Mouse (Mus musculus): ENCODE data around the gene Ube2c. TPM values are rescaled to one million over a fixed set of nuclear protein-coding genes. Genes with fewer than 3 reads are reported as not detected.
A peak's percentile ranks its signal among the peaks of the same experiment; 100 is the strongest.

Gene Ube2c
- polyA plus RNA-seq, 1 experiment: 371 TPM

- Histone ChIP-seq H3K36me3 (ENCODE audit: control insufficient read depth, insufficient read depth, low read length, poor library complexity, severe bottlenecking) (no peaks in the 10 kb centered on the region), H3K4me3 (ENCODE audit: low read depth, low read length) (no peak overlapping the region), H3K27ac (ENCODE audit: insufficient read depth, low read length) (no peak overlapping the region), H3K27me3 (ENCODE audit: control insufficient read depth, insufficient read depth, low read length, poor library complexity, severe bottlenecking) (no peaks in the 10 kb centered on the region), H3K9me3 (replicated peaks; ENCODE audit: control insufficient read depth, insufficient read depth, low read length, poor library complexity, severe bottlenecking) (no peaks in the 10 kb centered on the region), H3K9ac (ENCODE audit: low read depth, poor library complexity, severe bottlenecking) (no peak overlapping the region), H3K4me1 (ENCODE audit: control insufficient read depth, insufficient read depth, low read length) (peaks cover 9% of the 10 kb centered on the region)
- TF ChIP-seq EP300 (IDR thresholded peaks at IDR 0.05; ENCODE audit: insufficient read depth, low read depth, low read length): no peak
- TF ChIP-seq POLR2A (IDR thresholded peaks at IDR 0.05; ENCODE audit: insufficient read depth, low read length): no peak
- peak; percentile 13 for TF ChIP-seq CTCF (IDR thresholded peaks at IDR 0.05; ENCODE audit: low read depth, low read length)
Observed at GRCm38 (mm10) chr2:164783926-164784581, 14.4 kb downstream of the Ube2c start.

- no peak overlapping the region for H3K27ac ChIP-seq (ENCODE audit: insufficient read depth, low read length)
- H3K4me3 ChIP-seq (ENCODE audit: low read depth, low read length): peak overlapping the region; percentile 86
- no peaks in the 10 kb centered on the region for H3K9me3 ChIP-seq (replicated peaks; ENCODE audit: control insufficient read depth, insufficient read depth, low read length, poor library complexity, severe bottlenecking)
- H3K27me3 ChIP-seq (ENCODE audit: control insufficient read depth, insufficient read depth, low read length, poor library complexity, severe bottlenecking): no peaks in the 10 kb centered on the region
- TF ChIP-seq EP300 (IDR thresholded peaks at IDR 0.05; ENCODE audit: insufficient read depth, low read depth, low read length) (no peak), CTCF (IDR thresholded peaks at IDR 0.05; ENCODE audit: low read depth, low read length) (no peak), POLR2A (IDR thresholded peaks at IDR 0.05; ENCODE audit: insufficient read depth, low read length) (no peak)
- H3K9ac ChIP-seq (ENCODE audit: low read depth, poor library complexity, severe bottlenecking): peak overlapping the region; percentile 82
- no peaks in the 10 kb centered on the region for H3K36me3 ChIP-seq (ENCODE audit: control insufficient read depth, insufficient read depth, low read length, poor library complexity, severe bottlenecking)
- H3K4me1 ChIP-seq (ENCODE audit: control insufficient read depth, insufficient read depth, low read length): peaks cover 10% of the 10 kb centered on the region
Observed at GRCm38 (mm10) chr2:164784869-164785420, 15.2 kb downstream of the Ube2c start.

GRCm38 (mm10) chr2:164785481-164786387 lies 16.0 kb downstream of the Ube2c start, which contains the start of gene Snx21:
TSS of gene Snx21 (plus strand) at chr2:164785823.
- Histone ChIP-seq H3K4me1 (ENCODE audit: control insufficient read depth, insufficient read depth, low read length) (peaks cover 13% of the 10 kb centered on the region), H3K27me3 (ENCODE audit: control insufficient read depth, insufficient read depth, low read length, poor library complexity, severe bottlenecking) (no peaks in the 10 kb centered on the region), H3K36me3 (ENCODE audit: control insufficient read depth, insufficient read depth, low read length, poor library complexity, severe bottlenecking) (no peaks in the 10 kb centered on the region), H3K4me3 (ENCODE audit: low read depth, low read length) (peak within 1 kb of the TSS; percentile 86), H3K9ac (ENCODE audit: low read depth, poor library complexity, severe bottlenecking) (peak within 1 kb of the TSS; percentile 82), H3K27ac (ENCODE audit: insufficient read depth, low read length) (no peak within 1 kb of the TSS), H3K9me3 (replicated peaks; ENCODE audit: control insufficient read depth, insufficient read depth, low read length, poor library complexity, severe bottlenecking) (no peaks in the 10 kb centered on the region)
- TF ChIP-seq POLR2A (IDR thresholded peaks at IDR 0.05; ENCODE audit: insufficient read depth, low read length) (peak; percentile 15), CTCF (IDR thresholded peaks at IDR 0.05; ENCODE audit: low read depth, low read length) (no peak)

- H3K4me1 ChIP-seq (ENCODE audit: control insufficient read depth, insufficient read depth, low read length): peaks cover 13% of the 10 kb centered on the region
- H3K36me3 ChIP-seq (ENCODE audit: control insufficient read depth, insufficient read depth, low read length, poor library complexity, severe bottlenecking): no peaks in the 10 kb centered on the region
- H3K9ac ChIP-seq (ENCODE audit: low read depth, poor library complexity, severe bottlenecking): peak overlapping the region; percentile 82
- no peaks in the 10 kb centered on the region for H3K9me3 ChIP-seq (replicated peaks; ENCODE audit: control insufficient read depth, insufficient read depth, low read length, poor library complexity, severe bottlenecking)
- H3K27ac ChIP-seq (ENCODE audit: insufficient read depth, low read length): no peak overlapping the region
- TF ChIP-seq CTCF (IDR thresholded peaks at IDR 0.05; ENCODE audit: low read depth, low read length) (no peak), EP300 (IDR thresholded peaks at IDR 0.05; ENCODE audit: insufficient read depth, low read depth, low read length) (no peak), POLR2A (IDR thresholded peaks at IDR 0.05; ENCODE audit: insufficient read depth, low read length) (no peak)
- H3K4me3 ChIP-seq (ENCODE audit: low read depth, low read length): peak overlapping the region; percentile 86
- H3K27me3 ChIP-seq (ENCODE audit: control insufficient read depth, insufficient read depth, low read length, poor library complexity, severe bottlenecking): no peaks in the 10 kb centered on the region
Observed at GRCm38 (mm10) chr2:164786388-164786885, 16.7 kb downstream of the Ube2c start.

- Histone ChIP-seq H3K9me3 (replicated peaks; ENCODE audit: control insufficient read depth, insufficient read depth, low read length, poor library complexity, severe bottlenecking) (no peaks in the 10 kb centered on the region), H3K27ac (ENCODE audit: insufficient read depth, low read length) (no peak overlapping the region), H3K4me1 (ENCODE audit: control insufficient read depth, insufficient read depth, low read length) (peaks cover 13% of the 10 kb centered on the region), H3K9ac (ENCODE audit: low read depth, poor library complexity, severe bottlenecking) (no peak overlapping the region), H3K36me3 (ENCODE audit: control insufficient read depth, insufficient read depth, low read length, poor library complexity, severe bottlenecking) (no peaks in the 10 kb centered on the region), H3K4me3 (ENCODE audit: low read depth, low read length) (no peak overlapping the region), H3K27me3 (ENCODE audit: control insufficient read depth, insufficient read depth, low read length, poor library complexity, severe bottlenecking) (no peaks in the 10 kb centered on the region)
- no peak for TF ChIP-seq EP300 (IDR thresholded peaks at IDR 0.05; ENCODE audit: insufficient read depth, low read depth, low read length)
- no peak for TF ChIP-seq POLR2A (IDR thresholded peaks at IDR 0.05; ENCODE audit: insufficient read depth, low read length)
- no peak for TF ChIP-seq CTCF (IDR thresholded peaks at IDR 0.05; ENCODE audit: low read depth, low read length)
Observed at GRCm38 (mm10) chr2:164787032-164787431, 17.3 kb downstream of the Ube2c start.
